Mouse (Mus musculus) cerebellum, adult 2 months (tissue): Measurements from ENCODE around the gene Crlf1. TPM values are rescaled to one million over a fixed set of nuclear protein-coding genes. Genes with fewer than 3 reads are reported as not detected.

Experiments
- DNase-seq, 2 experiments: peaks; one replicate each; pipeline ENCODE4 v3.0.0; 2021
- H3K27ac ChIP-seq: fragments of 200-500 bp; 2 replicates; pipeline ENCODE4 v1.5.1; 2012; ENCODE audit warnings: low read length, control low read depth, inconsistent platforms; ENCODE audit not compliant: insufficient read depth
- H3K27me3 ChIP-seq: fragments of 200-500 bp; 2 replicates; pipeline ENCODE4 v1.6.1; 2012; ENCODE audit warnings: inconsistent platforms, mild to moderate bottlenecking, low read length, moderate library complexity; ENCODE audit not compliant: control insufficient read depth, insufficient read depth
- H3K4me1 ChIP-seq: fragments of 200-500 bp; 2 replicates; pipeline ENCODE4 v1.6.1; 2011; ENCODE audit warnings: low read length; ENCODE audit not compliant: control insufficient read depth, insufficient read depth
- H3K4me3 ChIP-seq: fragments of 200-500 bp; replicated peaks from 2 replicates; pipeline ENCODE3; 2011; ENCODE audit warnings: mild to moderate bottlenecking, low read depth, low read length, control low read depth; ENCODE audit not compliant: insufficient read depth
- CTCF ChIP-seq: fragments of 200-500 bp; IDR thresholded peaks from 2 replicates; pipeline ENCODE4 v1.5.1; 2011; ENCODE audit warnings: low read depth, mild to moderate bottlenecking, control low read depth, low read length, moderate library complexity, borderline replicate concordance; ENCODE audit not compliant: insufficient read depth
- POLR2A ChIP-seq: fragments of 200-500 bp; IDR thresholded peaks from 2 replicates; pipeline ENCODE4 v1.6.1; 2011; ENCODE audit warnings: low read length, control low read depth, borderline replicate concordance; ENCODE audit not compliant: insufficient read depth
- WGBS: fragments of 180-500 bp; shearing (Covaris S2); methylation state at CpG from one replicate; pipeline ENCODE4 v1.1.7; 2018; 5-methylcytosine and 5-hydroxymethylcytosine counted together
- polyA plus RNA-seq: library from polyadenylated mRNA; depleted of rRNA; stranded (reverse); fragments of >200 nt; gene quantifications from 2 replicates; pipeline ENCODE4 v1.2.3, GENCODE M21; 2012

Crlf1 gene
- polyA plus RNA-seq, 1 experiment, result 4.0 TPM

DNA sequence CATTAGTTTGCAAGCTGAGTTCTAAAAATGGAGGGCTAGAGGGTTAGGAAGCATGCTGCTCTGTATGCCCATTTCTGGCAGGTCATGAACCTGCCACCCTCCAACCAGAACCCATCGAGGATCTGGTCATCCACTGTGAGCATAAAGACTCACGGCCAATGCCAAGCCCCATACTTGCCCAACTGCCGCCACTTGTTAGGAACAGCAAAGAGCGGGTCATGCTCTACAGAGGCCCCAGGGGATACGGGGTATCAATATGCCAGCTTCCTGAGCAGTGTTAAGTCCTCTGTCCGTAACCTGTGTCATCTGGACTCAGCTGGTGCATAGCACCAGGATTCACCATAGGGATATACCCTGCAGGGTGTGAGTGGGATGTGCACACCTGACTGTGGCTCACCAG lies 28.8 kb upstream of the Crlf1 start:
- no peak for DNase-seq
- no peak overlapping the region for H3K4me3 ChIP-seq
- peaks cover 84% of the 10 kb centered on the region for H3K4me1 ChIP-seq
- H3K27ac ChIP-seq, result no peak overlapping the region; the same call in 1 of the 2 replicates
- H3K27me3 ChIP-seq, result no peaks in the 10 kb centered on the region
- TF ChIP-seq POLR2A (no peak), CTCF (no peak)
- WGBS, result 65% methylated on average over 6 of the region's 6 CpGs

- DNase-seq, result no peak
- Histone ChIP-seq H3K4me3 (no peak overlapping the region), H3K27me3 (no peaks in the 10 kb centered on the region), H3K4me1 (peaks cover 82% of the 10 kb centered on the region), H3K27ac (no peak overlapping the region)
- WGBS, result 92% methylated on average over 4 of the region's 4 CpGs
- TF ChIP-seq CTCF, result no peak
- TF ChIP-seq POLR2A, result no peak
Measured at GRCm38 (mm10) chr8:70465701-70466100, 27.3 kb upstream of the Crlf1 start.

- Histone ChIP-seq H3K27ac (peak overlapping the region; percentile 24), H3K4me1 (peaks cover 76% of the 10 kb centered on the region), H3K4me3 (no peak overlapping the region), H3K27me3 (no peaks in the 10 kb centered on the region)
- 49% methylated on average over 4 of the region's 4 CpGs for WGBS
- no peak for DNase-seq
- TF ChIP-seq POLR2A (no peak), CTCF (no peak)
Measured at GRCm38 (mm10) chr8:70466305-70466704, 26.7 kb upstream of the Crlf1 start.

DNA sequence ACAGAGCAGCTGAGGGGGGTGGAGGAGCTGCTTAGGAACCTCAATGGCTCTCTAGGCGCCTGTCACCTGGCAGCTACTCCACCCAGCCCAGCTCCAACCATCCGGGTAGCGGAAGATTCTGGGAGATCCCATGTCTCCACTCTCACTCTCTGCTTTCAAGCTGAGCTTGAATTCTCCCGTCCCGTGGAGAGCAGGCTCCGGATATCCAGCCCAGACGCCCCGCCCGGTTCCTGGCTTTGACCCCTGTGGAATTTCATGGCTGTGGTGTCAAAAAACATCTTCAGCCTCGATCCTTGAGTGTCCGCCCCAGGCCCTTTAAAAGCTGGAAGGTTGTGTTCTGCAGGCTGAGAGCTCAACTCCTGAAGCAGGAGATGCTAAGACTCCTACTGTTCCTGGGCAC lies 26.2 kb upstream of the Crlf1 start:
- WGBS, result 50% methylated on average over 11 of the region's 11 CpGs
- no peak overlapping the region for H3K4me3 ChIP-seq
- H3K27ac ChIP-seq, result peak overlapping the region; percentile 24
- peaks cover 72% of the 10 kb centered on the region for H3K4me1 ChIP-seq
- no peak for TF ChIP-seq POLR2A
- no peak for TF ChIP-seq CTCF
- no peak for DNase-seq
- no peaks in the 10 kb centered on the region for H3K27me3 ChIP-seq

DNA sequence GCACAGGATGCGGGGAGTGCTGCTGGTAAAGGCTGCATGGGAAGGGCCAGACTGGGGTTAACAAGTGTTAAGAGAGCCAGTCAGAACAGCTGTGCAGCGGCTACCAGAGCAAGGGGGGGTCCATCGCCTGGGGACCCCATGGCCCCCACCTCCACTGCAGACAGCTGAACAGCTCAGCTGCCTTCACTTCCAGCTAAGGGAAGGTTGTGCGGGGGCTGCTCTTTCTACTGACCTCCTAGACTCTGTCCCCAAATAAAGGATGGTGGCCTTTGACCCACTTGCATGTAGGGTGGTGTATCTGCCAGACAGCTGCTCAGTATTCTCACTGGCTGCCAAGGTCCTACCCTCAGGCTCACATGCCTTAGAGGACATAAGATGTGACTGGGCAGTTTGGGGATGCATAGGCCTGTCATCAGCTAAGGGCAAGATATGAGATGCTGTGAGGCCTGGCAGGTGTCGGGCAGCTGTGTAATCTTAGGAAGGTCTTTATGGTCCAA lies 25.7 kb upstream of the Crlf1 start:
- H3K4me3 ChIP-seq, result no peak overlapping the region
- DNase-seq, result no peak
- H3K4me1 ChIP-seq, result peaks cover 72% of the 10 kb centered on the region
- no peaks in the 10 kb centered on the region for H3K27me3 ChIP-seq
- H3K27ac ChIP-seq, result 0 out of 2 replicates have a peak overlapping the region, but pooled peaks have one; percentile 24
- TF ChIP-seq POLR2A, result no peak
- no peak for TF ChIP-seq CTCF
- 65% methylated on average over 5 of the region's 5 CpGs for WGBS

- peaks cover 67% of the 10 kb centered on the region for H3K4me1 ChIP-seq
- WGBS, result 48% methylated on average over 1 of the region's 1 CpGs
- DNase-seq, result no peak
- no peaks in the 10 kb centered on the region for H3K27me3 ChIP-seq
- H3K4me3 ChIP-seq, result no peak overlapping the region
- TF ChIP-seq POLR2A, result no peak
- TF ChIP-seq CTCF, result no peak
- H3K27ac ChIP-seq, result no peak overlapping the region
Measured at GRCm38 (mm10) chr8:70467907-70468306, 25.1 kb upstream of the Crlf1 start.

DNA sequence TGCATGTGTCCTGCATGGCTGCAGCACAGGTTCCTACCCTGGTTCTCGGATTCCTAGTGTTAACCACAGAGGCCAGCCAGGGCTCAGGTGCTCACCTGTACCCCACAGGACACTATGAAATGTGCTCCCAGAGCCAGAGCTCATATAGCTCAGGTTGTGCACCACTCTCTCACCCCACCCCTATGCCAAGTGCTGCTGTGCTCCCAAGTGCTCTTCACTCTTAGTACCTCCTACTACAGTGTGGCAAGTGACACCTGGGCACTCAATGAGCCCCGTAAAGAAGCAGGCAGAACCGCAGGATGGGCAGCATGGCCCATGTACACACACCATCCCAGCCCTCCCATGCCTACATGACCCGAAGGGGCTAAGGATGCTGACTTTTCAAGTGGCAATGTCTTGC lies 24.2 kb upstream of the Crlf1 start:
- DNase-seq, result no peak
- no peak overlapping the region for H3K4me3 ChIP-seq
- H3K27me3 ChIP-seq, result no peaks in the 10 kb centered on the region
- TF ChIP-seq CTCF (no peak), POLR2A (no peak)
- WGBS, result 95% methylated on average over 4 of the region's 4 CpGs
- peaks cover 61% of the 10 kb centered on the region for H3K4me1 ChIP-seq
- peak overlapping the region; percentile 31 for H3K27ac ChIP-seq

DNA sequence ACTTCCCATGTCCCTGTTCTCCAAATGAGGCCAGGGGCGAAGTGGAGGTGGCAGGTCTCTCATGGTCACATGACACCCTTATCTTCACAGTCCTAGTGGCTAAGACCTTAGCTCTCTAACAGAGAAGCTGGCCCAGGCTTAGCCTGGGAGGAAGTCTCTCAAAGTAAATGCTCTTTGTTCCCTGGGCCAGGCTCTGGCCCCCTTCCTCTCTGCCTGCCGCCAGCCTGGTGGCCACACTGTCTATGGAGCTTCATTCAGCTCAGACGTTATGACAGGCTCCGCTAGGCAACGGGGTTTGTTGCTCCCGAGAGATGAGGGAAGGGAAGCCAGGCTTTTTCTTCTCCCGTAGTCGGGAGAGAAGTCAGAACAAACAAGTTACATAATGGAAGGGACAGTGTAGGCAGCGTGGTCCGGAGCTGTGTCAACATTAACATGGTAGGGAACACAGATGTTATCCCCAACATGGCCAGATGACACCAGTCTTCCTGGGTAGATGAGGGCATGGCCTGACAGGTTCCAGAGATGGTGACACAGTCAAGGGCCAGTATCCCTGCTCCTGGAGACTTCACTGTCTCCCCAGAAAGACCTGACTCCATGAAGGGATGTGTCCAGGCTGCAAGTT lies 23.6 kb upstream of the Crlf1 start:
- Histone ChIP-seq H3K4me1 (peaks cover 54% of the 10 kb centered on the region), H3K4me3 (no peak overlapping the region)

More for the DNA sequence above, 23.6 kb upstream of the Crlf1 start:
- DNase-seq, result no peak
- Histone ChIP-seq H3K27ac (peak overlapping the region; percentile 42), H3K27me3 (no peaks in the 10 kb centered on the region)
- 36% methylated on average over 10 of the region's 10 CpGs for WGBS
- TF ChIP-seq CTCF (no peak), POLR2A (no peak)
